Mouse (Mus musculus) lung, embryonic 16.5 days (tissue): ENCODE measurements at regions not wholly inside any gene's neighbourhood (a gene's known extent, or its start where the extent isn't known, plus 50 kb on each side); places are given as distances from the start of the nearest gene placed in this dataset.

Experiments
- ATAC-seq: fragments of 200-750 bp; cut with Nextera tagmentation; 2 replicates; pipeline ENCODE4 v1.8.0; 2017; ENCODE audit warnings: low read depth, mild to moderate bottlenecking, moderate library complexity
- H3K27ac ChIP-seq: fragments of 300-500 bp; sonication (generic); 2 replicates; pipeline ENCODE4 v1.5.1; 2014; ENCODE audit warnings: mild to moderate bottlenecking, control low read depth, low read length
- H3K27me3 ChIP-seq: fragments of 300-500 bp; sonication (generic); 2 replicates; pipeline ENCODE4 v1.6.1; 2014; ENCODE audit warnings: low read depth, low read length, mixed read lengths; ENCODE audit not compliant: control insufficient read depth, insufficient read depth
- H3K36me3 ChIP-seq: fragments of 300-500 bp; sonication (generic); 2 replicates; pipeline ENCODE4 v1.6.1; 2014; ENCODE audit warnings: low read length; ENCODE audit not compliant: control insufficient read depth, insufficient read depth
- H3K4me1 ChIP-seq: fragments of 300-500 bp; sonication (generic); replicated peaks from 2 replicates; pipeline ENCODE4 v1.6.1; 2014; ENCODE audit warnings: low read length, mixed read lengths; ENCODE audit not compliant: control insufficient read depth, insufficient read depth
- H3K4me2 ChIP-seq: fragments of 300-500 bp; sonication (generic); 2 replicates; pipeline ENCODE4 v1.6.1; 2014; ENCODE audit warnings: low read depth, low read length, control low read depth
- H3K4me3 ChIP-seq: fragments of 300-500 bp; sonication (generic); 2 replicates; pipeline ENCODE4 v1.5.1; 2014; ENCODE audit warnings: mild to moderate bottlenecking, low read length, control low read depth
- H3K9ac ChIP-seq: fragments of 300-500 bp; sonication (generic); 2 replicates; pipeline ENCODE4 v1.6.1; 2014; ENCODE audit warnings: low read length, control low read depth
- H3K9me3 ChIP-seq: fragments of 300-500 bp; sonication (generic); 2 replicates; pipeline ENCODE4 v1.6.1; 2016; ENCODE audit warnings: low read length; ENCODE audit not compliant: control insufficient read depth
- WGBS: fragments of 180-500 bp; shearing (Covaris S2); extraction: QIAGEN DNeasy Blood & Tissue Kit; methylation state at CpG from one replicate; pipeline ENCODE4 v1.1.7; 2014; 5-methylcytosine and 5-hydroxymethylcytosine counted together

- H3K9me3 ChIP-seq: no peaks in the 10 kb centered on the region
- WGBS: 48% methylated on average over 1 of the region's 1 CpGs
Measured at GRCm38 (mm10) chr15:57187840-57188457, 289.5 kb downstream of the Slc22a22 start.

GRCm38 (mm10) chr15:57179138-57179537 lies 298.3 kb downstream of the Slc22a22 start:
- no peak for ATAC-seq
- WGBS: 33% methylated on average over 1 of the region's 1 CpGs
- Histone ChIP-seq H3K27ac (no peak overlapping the region), H3K27me3 (no peaks in the 10 kb centered on the region), H3K9me3 (no peaks in the 10 kb centered on the region), H3K4me2 (no peak overlapping the region), H3K9ac (no peak overlapping the region), H3K4me3 (no peak overlapping the region), H3K4me1 (no peaks in the 10 kb centered on the region), H3K36me3 (no peaks in the 10 kb centered on the region)

More at GRCm38 (mm10) chr15:57187840-57188457, 289.5 kb downstream of the Slc22a22 start:
- Histone ChIP-seq H3K27me3 (no peaks in the 10 kb centered on the region), H3K4me1 (no peaks in the 10 kb centered on the region), H3K27ac (no peak overlapping the region), H3K4me2 (no peak overlapping the region), H3K9ac (no peak overlapping the region), H3K36me3 (no peaks in the 10 kb centered on the region), H3K4me3 (no peak overlapping the region)
- no peak for ATAC-seq

- WGBS: 17% methylated on average over 5 of the region's 5 CpGs
- H3K27me3 ChIP-seq: no peaks in the 10 kb centered on the region
- H3K4me1 ChIP-seq: no peaks in the 10 kb centered on the region
- no peak overlapping the region for H3K4me3 ChIP-seq
- no peaks in the 10 kb centered on the region for H3K36me3 ChIP-seq
- no peak overlapping the region for H3K27ac ChIP-seq
- no peak overlapping the region for H3K9ac ChIP-seq
- H3K9me3 ChIP-seq: no peaks in the 10 kb centered on the region
- no peak for ATAC-seq
- no peak overlapping the region for H3K4me2 ChIP-seq
Measured at GRCm38 (mm10) chr15:57172723-57173122, 304.7 kb downstream of the Slc22a22 start.

GRCm38 (mm10) chr15:57162401-57163343 lies 314.8 kb downstream of the Slc22a22 start:
- no peaks in the 10 kb centered on the region for H3K9me3 ChIP-seq
- H3K27ac ChIP-seq: no peak overlapping the region
- no peaks in the 10 kb centered on the region for H3K4me1 ChIP-seq
- no peak overlapping the region for H3K9ac ChIP-seq
- WGBS: 54% methylated on average over 12 of the region's 12 CpGs
- no peak overlapping the region for H3K4me2 ChIP-seq
- no peak for ATAC-seq
- H3K27me3 ChIP-seq: no peaks in the 10 kb centered on the region
- H3K36me3 ChIP-seq: no peaks in the 10 kb centered on the region
- no peak overlapping the region for H3K4me3 ChIP-seq

- Histone ChIP-seq H3K36me3 (no peaks in the 10 kb centered on the region), H3K4me2 (peak overlapping the region; percentile 32; the same call in 1 of the 2 replicates)
- peak; percentile 57 for ATAC-seq
Measured at GRCm38 (mm10) chr15:57140130-57140750, 337.2 kb downstream of the Slc22a22 start.

GRCm38 (mm10) chr15:57104711-57105110 lies 372.7 kb downstream of the Slc22a22 start:
- Histone ChIP-seq H3K27me3 (no peaks in the 10 kb centered on the region), H3K4me2 (no peak overlapping the region), H3K36me3 (no peaks in the 10 kb centered on the region), H3K4me1 (no peaks in the 10 kb centered on the region), H3K4me3 (no peak overlapping the region), H3K9ac (no peak overlapping the region), H3K27ac (no peak overlapping the region), H3K9me3 (no peaks in the 10 kb centered on the region)
- 54% methylated on average over 3 of the region's 3 CpGs for WGBS
- ATAC-seq: no peak

More at GRCm38 (mm10) chr15:57140130-57140750, 337.2 kb downstream of the Slc22a22 start:
- Histone ChIP-seq H3K4me1 (peaks cover 4% of the 10 kb centered on the region), H3K27me3 (no peaks in the 10 kb centered on the region), H3K4me3 (no peak overlapping the region), H3K27ac (no peak overlapping the region), H3K9ac (no peak overlapping the region), H3K9me3 (no peaks in the 10 kb centered on the region)
- WGBS: 25% methylated on average over 9 of the region's 9 CpGs

- Histone ChIP-seq H3K4me3 (no peak overlapping the region), H3K27me3 (no peaks in the 10 kb centered on the region), H3K27ac (no peak overlapping the region), H3K9me3 (no peaks in the 10 kb centered on the region), H3K4me2 (no peak overlapping the region), H3K9ac (no peak overlapping the region), H3K36me3 (no peaks in the 10 kb centered on the region), H3K4me1 (no peaks in the 10 kb centered on the region)
- no peak for ATAC-seq
- WGBS: 64% methylated on average over 2 of the region's 2 CpGs
Measured at GRCm38 (mm10) chr15:57097309-57097708, 380.1 kb downstream of the Slc22a22 start.

GRCm38 (mm10) chr15:57079806-57080205 lies 397.6 kb downstream of the Slc22a22 start:
- no peak overlapping the region for H3K4me3 ChIP-seq
- ATAC-seq: no peak
- no peak overlapping the region for H3K4me2 ChIP-seq
- no peaks in the 10 kb centered on the region for H3K9me3 ChIP-seq
- no peak overlapping the region for H3K9ac ChIP-seq
- no peaks in the 10 kb centered on the region for H3K36me3 ChIP-seq
- no peaks in the 10 kb centered on the region for H3K27me3 ChIP-seq
- no peak overlapping the region for H3K27ac ChIP-seq
- no peaks in the 10 kb centered on the region for H3K4me1 ChIP-seq

GRCm38 (mm10) chr15:57073776-57074175 lies 403.6 kb downstream of the Slc22a22 start:
- no peaks in the 10 kb centered on the region for H3K36me3 ChIP-seq
- 81% methylated on average over 4 of the region's 4 CpGs for WGBS
- H3K9me3 ChIP-seq: no peaks in the 10 kb centered on the region
- no peak overlapping the region for H3K27ac ChIP-seq
- no peaks in the 10 kb centered on the region for H3K4me1 ChIP-seq
- H3K4me3 ChIP-seq: no peak overlapping the region
- no peak overlapping the region for H3K4me2 ChIP-seq
- no peak overlapping the region for H3K9ac ChIP-seq
- no peaks in the 10 kb centered on the region for H3K27me3 ChIP-seq
- no peak for ATAC-seq
